Mouse (Mus musculus): ENCODE results near the gene Cbx4. TPM values are rescaled to one million over a fixed set of nuclear protein-coding genes. Genes with fewer than 3 reads are reported as not detected.

Cbx4 gene
- polyA plus RNA-seq, 1 experiment from 2014 or later: 11.5 TPM

Other genes with a start within 250 kb of the Cbx4 start
- gene Rbfox3, start 174.6 kb downstream of the Cbx4 start, polyA plus RNA-seq (2015; fragmentation: Nextera tagmentation; extraction: Ambion mirVana): 32.0 and 34.0 TPM in 2 replicates
- not detected in 2 replicates for gene Enpp7, start 98.0 kb downstream of the Cbx4 start, polyA plus RNA-seq (2015; fragmentation: Nextera tagmentation; extraction: Ambion mirVana)
- 45.2 and 52.0 TPM in 2 replicates for gene Cbx2, start 63.3 kb downstream of the Cbx4 start, polyA plus RNA-seq (2015; fragmentation: Nextera tagmentation; extraction: Ambion mirVana)
- 9.8 and 12.3 TPM in 2 replicates for gene Cbx8, start 45.3 kb downstream of the Cbx4 start, polyA plus RNA-seq (2015; fragmentation: Nextera tagmentation; extraction: Ambion mirVana)
- gene Tbc1d16, start 142.3 kb upstream of the Cbx4 start, polyA plus RNA-seq (2015; fragmentation: Nextera tagmentation; extraction: Ambion mirVana): 45.3 and 46.0 TPM in 2 replicates
- 14.3 and 17.2 TPM in 2 replicates for gene Ccdc40, start 142.4 kb upstream of the Cbx4 start, polyA plus RNA-seq (2015; fragmentation: Nextera tagmentation; extraction: Ambion mirVana)
- gene Gaa, start 181.7 kb upstream of the Cbx4 start, polyA plus RNA-seq (2015; fragmentation: Nextera tagmentation; extraction: Ambion mirVana): 26.8 and 33.6 TPM in 2 replicates
- 366 and 398 TPM in 2 replicates for gene Eif4a3, start 213.9 kb upstream of the Cbx4 start, polyA plus RNA-seq (2015; fragmentation: Nextera tagmentation; extraction: Ambion mirVana)
- gene Card14, start 221.5 kb upstream of the Cbx4 start, polyA plus RNA-seq (2015; fragmentation: Nextera tagmentation; extraction: Ambion mirVana): not detected in 2 replicates

Data from forebrain, embryonic 13.5 days (tissue).